Mouse (Mus musculus) cerebellum, postnatal 36 days (tissue): ENCODE measurements around the gene Schip1.
A peak's percentile ranks its signal among the peaks of the same experiment; 100 is the strongest.

Experiments
- DNase-seq, 2 experiments: peaks; one replicate each; pipeline ENCODE4 v3.0.0; 2021 to 2022; ENCODE audit warnings: mixed read lengths in 2 of 2

Gene Schip1

DNA sequence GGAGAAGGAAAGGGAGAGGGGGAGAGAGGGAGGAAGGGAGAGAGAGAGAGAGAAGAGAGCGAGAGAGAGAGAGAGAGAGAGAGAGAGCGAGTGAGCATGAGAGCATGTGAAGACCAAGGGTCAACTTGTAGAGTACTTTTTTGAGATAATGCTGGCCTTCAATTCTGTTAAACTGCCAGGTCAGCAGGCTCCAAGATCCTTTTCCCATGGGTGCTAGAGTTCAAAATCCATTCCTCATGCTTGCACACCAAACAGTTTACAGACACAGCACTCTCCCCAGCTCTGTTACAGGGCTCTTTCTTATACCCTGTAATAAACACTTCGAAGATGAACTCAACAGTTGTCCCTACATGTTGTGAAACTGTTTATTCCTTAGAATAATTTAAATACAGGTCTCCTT, 450.1 kb downstream of the Schip1 start:
- DNase-seq = no peak

- no peak for DNase-seq
These were observed 451.9 kb downstream of the Schip1 start for GRCm38 (mm10) chr3:68516393-68517081.

DNA sequence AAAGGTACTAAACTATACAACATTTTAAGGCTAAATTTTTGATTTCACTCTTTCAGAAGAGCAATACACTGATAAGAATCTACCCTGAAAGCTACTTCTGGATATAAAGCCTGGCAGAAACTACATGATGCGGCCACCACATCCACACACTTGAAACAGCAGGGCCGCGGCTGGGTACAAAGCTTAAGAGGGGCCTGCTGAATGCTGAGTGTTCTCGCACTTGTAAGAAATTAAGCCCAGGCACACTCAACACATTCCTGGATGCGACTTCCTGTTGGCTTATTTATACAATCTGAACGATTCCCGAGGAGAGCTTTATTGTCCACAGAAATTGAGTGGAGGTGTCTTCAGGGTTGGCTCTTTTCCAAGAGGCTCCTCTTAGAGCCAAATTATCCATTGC, 452.6 kb downstream of the Schip1 start:
- DNase-seq = no peak

GRCm38 (mm10) chr3:68518041-68518440, 453.4 kb downstream of the Schip1 start:
- no peak for DNase-seq

DNA sequence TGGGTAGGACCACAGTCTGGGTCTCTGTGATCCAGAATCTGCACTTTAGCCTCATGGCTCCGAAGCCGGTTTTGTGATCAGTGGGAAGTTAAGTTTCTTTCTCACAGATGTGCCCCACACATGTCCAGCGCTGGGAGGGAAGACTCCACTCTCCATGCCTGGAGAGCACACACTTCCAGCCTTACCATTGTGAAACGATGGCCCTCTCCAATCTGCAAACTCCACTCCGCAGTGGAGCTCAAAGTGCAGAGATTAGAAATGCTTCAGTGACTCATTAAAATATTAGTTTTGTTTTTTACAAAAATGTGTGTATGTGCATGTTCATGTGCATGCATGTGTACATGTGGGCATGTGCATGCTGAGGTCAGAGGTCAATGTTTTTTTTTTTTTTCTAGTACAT, 454.0 kb downstream of the Schip1 start:
- DNase-seq = no peak

GRCm38 (mm10) chr3:68525361-68525878, 460.8 kb downstream of the Schip1 start:
- no peak for DNase-seq

DNA sequence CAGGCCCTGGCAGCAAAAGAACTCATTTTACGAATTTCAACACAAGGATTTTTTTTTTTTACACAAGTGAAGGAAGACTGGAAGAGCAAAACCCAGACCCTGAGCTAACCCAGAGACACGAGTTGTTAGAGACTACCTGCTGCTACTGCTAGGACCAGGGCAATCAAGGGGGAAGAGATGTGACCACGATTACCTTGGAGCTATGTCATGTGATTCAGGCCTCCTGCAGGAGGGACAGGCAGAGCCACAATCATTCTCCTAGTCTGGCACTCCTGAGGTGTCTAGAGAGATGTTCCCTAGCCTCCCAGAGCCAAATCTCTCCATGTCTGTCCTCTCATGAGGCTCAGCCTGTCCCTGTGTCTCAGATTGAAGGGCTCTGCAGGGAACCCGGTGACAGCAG, 461.8 kb downstream of the Schip1 start:
- DNase-seq = no peak

- no peak for DNase-seq
These were observed 462.6 kb downstream of the Schip1 start for GRCm38 (mm10) chr3:68527182-68527581.

- DNase-seq = no peak
These were observed 467.3 kb downstream of the Schip1 start for GRCm38 (mm10) chr3:68531908-68532307.

- DNase-seq = no peak
These were observed 470.0 kb downstream of the Schip1 start for GRCm38 (mm10) chr3:68534571-68535051.

GRCm38 (mm10) chr3:68535160-68535728, 470.6 kb downstream of the Schip1 start:
- no peak for DNase-seq

DNA sequence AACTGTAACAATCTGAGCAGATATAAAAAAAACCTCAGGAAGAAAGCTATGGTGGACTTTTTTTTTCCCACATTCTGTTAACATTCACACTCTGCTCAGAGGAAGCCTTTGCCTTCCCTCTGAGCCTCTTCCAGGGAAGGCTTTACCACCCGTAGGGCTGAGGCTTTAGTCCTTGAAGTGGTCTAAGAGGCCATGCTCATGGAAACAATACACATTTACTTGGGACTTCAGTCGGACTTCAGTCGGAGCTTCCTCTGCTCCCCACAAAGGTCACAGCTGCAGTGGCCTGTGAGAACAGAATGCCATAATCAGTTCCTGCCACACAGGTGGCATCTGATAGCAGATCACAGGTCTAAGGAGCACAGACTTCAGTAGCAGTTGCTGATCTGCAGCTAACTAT, 471.5 kb downstream of the Schip1 start:
- DNase-seq = no peak

DNA sequence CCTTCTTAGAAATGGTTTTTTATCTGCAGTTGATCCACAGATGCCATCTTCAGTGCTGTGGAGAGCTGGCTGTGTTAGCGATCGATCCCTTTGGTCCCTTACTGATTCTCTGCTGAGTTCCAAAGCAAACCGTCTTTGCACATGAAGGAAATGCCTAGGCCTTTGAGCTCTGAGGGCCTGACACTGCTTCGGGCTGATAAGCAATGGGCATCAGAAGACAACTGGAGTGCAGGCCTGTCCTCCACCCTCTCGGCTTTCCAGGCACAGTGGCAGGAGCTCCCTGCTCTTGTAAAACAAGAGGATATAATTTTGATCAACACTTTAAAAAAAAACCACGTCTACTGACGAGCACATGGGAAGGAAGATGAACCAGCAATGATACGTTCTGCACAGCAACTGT, 477.1 kb downstream of the Schip1 start:
- no peak for DNase-seq

DNA sequence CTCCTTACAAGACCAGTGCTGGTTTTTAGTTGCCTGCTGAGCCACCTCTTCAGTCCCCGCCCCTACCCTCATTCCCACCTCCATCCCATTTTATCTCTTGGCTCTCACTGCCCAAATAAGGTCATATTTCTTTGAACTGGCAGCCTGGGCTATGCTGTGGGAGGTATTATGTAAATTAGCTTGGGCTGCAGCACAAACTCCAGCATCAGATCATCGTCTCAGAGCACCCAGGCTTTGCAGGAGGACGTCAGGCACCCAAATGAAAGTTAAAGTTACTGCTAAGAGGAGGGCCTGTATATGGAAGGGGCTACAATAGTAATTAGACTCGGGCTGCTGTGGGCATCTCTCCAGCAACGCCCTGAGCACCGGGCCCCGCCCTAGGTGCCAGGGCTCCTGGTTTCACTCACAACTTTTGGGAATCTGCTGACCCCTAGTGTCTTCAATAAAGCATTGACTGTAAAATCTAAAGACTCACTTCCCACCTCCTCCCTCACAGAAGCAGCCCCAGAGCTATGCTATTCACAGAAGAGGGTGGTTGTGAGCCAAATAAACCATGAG, 478.4 kb downstream of the Schip1 start:
- peak; percentile 70 to 73 for DNase-seq

DNA sequence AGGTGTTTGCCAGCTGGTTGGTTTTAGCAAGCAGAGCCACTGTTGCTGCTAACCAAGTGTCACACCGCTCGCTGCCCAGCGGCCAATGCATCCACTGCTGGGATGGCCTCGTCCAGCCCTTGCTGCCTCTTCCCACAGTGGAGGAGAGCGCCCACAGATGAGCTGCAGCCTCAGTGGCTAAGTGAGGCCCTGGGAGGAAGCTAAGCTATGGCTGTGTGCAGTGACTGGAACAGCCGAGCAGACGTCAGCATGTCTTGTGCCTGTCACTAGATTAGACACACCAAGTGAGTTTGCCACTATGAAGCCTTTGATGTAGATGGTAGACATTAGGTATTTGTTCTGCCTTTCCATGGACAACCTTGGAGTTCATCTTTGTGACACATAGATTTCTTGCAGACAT, 480.2 kb downstream of the Schip1 start:
- DNase-seq = no peak

DNA sequence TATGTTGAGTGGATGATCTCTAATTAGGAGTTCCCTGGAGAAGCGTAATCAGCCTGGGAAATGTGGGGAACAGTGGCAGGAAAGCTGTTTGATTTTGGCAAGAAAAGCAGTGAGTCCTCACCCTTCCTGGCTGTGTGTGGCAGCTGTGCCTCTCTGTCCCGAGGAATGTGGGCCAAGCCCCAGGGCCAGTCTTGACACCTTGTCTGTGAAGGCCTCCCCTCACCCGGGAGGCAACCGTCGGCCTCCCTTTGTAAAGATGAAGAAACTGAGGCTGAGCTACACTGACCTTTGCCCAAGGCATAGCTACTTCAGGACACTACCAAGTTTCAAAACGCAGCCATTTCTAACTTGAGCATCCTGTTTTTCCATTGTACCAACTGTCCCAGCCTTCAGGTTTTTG, 481.3 kb downstream of the Schip1 start:
- no peak for DNase-seq

DNA sequence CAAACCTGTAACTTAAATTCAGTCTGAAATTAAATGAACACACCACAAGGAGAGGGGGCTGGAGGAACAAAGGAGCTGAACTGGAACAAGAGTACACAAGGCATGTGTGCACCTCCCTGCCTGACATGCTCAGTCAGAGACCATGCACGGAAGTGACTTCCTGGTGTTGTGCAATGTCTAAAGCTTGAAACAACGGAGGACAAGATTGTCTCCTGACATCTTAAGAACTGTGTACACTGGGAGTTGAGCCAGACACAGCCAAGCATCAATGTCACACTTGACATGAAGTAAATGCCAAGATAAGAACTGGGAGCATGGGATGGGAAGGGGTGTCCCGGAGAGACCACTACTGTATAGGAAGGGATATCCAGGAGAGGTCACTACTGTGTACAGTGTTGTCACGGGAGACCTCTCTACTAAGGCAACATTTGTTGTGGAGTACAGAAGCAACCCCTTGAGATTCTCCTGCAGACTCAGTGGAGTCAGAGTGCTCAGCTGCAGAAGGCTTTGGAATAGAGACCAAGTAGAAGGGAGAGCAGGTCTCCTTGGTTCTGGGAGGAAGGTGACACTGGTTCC, 490.6 kb downstream of the Schip1 start:
- no peak for DNase-seq

DNA sequence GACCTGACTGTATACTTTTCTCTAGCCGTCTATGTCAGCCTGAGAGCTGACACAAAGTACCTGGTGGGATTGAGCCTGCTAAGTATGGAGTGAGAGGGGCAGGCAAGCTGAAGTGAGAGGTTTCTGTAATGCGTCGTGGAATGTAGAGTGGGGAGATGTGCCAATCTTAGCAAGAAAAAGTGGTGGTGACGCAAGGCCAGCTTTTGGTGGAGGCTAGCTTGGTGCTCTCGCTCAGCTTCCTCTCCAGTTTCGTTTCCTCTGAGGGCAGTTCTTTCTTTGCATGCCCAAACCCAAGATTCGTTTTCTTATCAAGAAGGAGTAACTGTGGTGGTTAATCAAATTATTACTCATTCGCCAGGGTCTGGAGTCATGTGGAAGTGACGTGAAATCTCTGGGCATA, 492.3 kb downstream of the Schip1 start:
- DNase-seq = no peak

DNA sequence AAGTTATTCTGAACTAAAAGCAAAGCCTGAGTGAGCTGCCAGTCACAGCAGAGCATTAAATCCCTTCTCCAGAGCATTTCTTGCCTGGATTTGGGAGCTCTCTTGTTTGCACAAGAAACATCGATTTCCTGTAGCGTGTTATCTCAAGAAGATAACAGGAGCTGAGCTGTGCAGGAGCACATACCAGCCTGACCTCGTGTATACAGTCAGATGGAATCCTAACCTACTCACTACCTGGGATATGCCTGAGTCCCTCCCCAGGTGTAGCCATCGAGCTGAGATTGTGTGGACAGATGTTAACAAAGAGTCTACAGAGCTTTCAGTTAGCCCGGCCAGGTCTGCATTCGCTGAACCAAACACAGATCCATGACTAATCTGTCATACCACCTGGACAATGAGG, 494.1 kb downstream of the Schip1 start:
- DNase-seq = no peak

DNA sequence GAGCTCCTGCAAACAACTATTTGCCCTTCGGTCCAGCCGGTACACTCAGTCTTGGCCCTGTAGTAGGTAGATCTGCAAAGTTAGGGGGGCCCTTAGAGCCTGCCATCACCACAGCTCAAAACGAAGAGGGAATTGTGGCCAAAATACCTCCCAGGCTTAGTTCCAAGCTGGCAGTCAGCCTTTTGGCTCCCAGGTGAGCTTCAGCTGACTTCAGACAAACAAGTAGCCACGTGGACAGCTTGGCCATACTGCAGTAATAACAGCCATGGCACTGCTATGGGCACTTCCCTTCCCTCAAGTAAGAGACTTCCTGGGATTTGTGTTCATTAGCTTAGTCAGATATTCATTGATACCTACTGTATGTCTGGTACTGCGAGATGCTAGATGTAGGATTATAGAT, 495.5 kb downstream of the Schip1 start:
- DNase-seq = peak; percentile 83

- no peak for DNase-seq
These were observed 498.2 kb downstream of the Schip1 start for GRCm38 (mm10) chr3:68562838-68563237.

DNA sequence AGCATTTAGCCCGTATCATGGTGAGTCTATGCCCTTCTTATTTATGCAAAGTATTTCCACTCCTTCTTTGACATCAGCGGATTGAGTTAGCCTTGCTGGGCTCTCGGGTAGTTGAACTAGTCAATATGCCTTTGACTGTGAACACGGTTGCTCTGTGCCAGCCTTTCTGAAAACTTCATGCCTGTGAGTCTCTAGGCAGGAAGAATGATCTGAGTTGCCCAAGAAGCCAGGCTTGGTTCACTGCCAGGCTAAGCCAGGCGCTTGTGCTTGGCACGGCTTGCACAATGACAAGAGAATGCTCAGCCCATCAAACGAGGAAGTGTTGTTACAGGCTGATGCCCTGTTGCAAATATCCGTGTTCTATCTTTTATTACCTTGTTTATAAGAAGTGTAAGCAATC, 499.3 kb downstream of the Schip1 start:
- peak; percentile 64 to 72 for DNase-seq

DNA sequence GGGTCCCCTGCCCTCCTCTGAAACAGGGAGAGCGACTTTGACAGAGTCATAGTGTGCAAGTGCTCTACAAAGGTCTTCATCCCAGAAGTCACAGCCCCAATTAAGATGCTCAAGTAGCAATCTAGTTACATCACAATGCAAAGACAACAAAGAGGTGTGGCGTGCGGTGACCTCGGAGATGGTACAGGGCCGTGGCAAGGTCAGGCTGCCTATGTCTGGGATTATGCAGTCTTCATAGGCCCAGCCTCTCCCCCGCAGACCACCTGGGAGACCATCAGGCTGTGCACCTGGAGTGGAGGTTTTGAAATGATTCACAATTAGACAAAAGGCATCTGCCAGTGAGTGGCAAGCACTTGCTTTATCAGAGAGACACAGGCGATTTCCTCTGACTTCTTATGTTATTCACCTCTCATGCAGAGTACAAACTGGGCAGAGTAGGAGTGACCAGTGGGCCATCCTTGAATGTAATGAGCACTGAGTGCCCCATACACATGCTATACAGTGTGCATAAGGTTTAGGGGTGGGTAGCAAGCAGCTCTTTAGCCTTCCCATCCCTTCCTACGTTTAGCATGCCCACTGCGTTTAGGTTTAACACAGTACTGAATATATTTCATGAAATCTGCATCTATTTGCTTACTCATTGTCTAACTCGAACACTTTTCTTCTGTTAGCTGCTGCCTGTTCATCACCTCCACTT, 500.5 kb downstream of the Schip1 start:
- no peak for DNase-seq
